Mouse (Mus musculus) adrenal gland (tissue): ENCODE data around the gene 4930442H23Rik.
"Not testable (repeated sequence)": the region's sequence is repeated elsewhere in the genome, so short reads cannot be mapped to it uniquely, and the experiment has no call there.

ENCODE experiments used
- intact Hi-C: fragments of 180-260 bp; cut with DNase I; formaldehyde crosslinking; loops from one replicate; pipeline ENCODE4 v1.15.1; 2025
- long read RNA-seq, 2 experiments: library from polyadenylated mRNA; unstranded; transcript quantifications; one replicate each; pipeline ENCODE4 v2.0.0; 2020; ENCODE audit warnings: borderline replicate concordance in 1 of 2; ENCODE audit not compliant: insufficient replicate concordance in 1 of 2

Gene 4930442H23Rik
- long read RNA-seq, experiment 1, result 0 reads
- long read RNA-seq, experiment 2, result 0 reads

DNA sequence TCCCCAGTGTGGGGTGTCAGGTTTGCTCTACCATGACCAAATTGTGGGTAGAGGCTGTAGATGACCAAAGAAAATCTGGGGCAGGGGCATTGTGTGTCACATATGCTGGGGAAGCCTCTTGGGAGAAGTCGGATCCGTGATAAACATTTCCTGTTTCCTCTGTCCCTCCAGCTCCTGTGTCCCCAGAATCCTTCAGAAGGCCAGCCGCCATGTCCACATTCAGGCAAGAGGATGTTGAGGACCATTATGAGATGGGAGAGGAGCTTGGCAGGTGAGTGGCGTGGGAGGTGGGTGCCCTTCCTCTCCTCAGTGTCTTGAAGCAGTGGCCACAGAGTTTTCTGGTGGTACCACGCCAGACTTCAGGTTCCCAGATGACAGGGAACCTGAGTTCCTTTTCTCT, at the start of gene 4930442H23Rik:
Gene 4930442H23Rik (minus strand): TSS at position 45 of the 400 bp plus-strand sequence.
- intact Hi-C loops, result no loop called here

DNA sequence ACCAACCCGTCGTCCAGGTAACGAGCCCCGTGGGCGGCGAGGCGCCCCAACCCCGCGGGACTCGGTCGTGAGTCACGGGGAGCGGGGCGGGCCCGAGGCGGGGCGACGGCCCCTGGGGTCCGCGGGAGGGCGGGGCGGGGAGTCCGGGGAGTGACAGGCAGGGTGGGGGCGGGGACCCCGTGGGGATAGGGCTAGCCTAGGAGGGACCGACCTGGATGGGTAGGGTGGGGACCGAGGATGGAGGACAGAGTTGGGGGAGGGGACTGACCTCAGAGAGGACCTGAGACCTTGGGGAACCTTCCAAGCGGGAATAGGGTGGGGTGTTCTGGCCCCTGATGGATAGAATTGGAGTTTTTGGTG, 49.6 kb upstream of the 4930442H23Rik start:
- intact Hi-C loops, result loop anchor here (5.0 kb wide), 1 partner anchor 36 kb away; no protein-coding TSS in a partner anchor

DNA sequence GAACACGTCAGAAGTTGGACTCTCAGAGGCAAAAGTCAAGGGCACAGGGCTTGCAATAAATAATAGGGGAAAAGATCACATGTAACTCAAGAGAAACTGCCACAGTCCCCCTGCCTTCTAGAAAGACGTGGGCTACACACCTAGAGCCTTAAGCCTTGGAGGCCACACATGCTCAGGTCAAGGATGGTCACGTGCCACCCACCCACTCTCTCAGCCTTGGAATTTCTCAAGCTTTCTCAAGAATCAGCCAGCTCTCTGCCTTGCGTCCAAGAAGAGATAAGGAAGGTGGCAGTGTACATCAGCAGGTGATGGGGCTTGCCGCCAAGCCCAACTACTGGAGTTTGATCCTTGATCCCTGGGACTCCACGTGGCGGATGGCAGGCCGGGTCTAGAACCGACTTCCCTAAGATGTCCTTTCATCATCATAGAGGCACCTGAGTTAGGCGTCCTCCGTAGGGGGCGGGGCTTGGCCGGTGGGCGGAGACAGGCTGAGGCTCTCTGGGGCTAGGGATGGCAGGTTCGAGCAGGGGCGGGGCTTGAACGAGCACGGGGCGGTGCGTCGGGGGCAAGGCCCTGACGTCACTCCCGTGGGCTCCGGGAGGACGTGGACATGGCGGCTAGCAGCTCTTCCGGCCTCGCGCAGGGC, 49.1 kb upstream of the 4930442H23Rik start, which contains the start of gene Zfr2:
Gene Zfr2 (plus strand): TSS at position 576 of the 646 bp plus-strand sequence.
- intact Hi-C loops, result loop anchor here (5.0 kb wide), 1 partner anchor 35 kb away; no protein-coding TSS in a partner anchor

DNA sequence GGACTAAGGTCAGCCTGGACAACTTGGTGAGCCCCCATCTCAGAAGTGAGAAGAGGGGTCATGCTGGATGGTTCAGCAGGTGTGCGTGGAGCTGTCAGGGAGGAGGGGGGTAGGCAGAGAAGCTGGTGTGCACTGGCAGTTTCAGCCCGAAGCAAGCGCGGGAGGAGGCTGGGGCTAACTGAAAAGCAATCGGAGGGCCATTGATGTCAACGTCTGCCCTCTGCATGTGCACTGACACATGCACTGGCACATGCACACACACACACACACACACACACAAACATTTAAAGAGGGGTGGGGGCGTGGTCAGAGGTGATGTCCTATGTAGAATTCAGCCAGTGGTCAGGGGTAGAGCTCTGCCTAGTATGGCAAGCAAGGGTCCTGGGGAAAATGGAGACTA, 47.8 kb upstream of the 4930442H23Rik start:
- intact Hi-C loops, result loop anchor here (5.0 kb wide), 1 partner anchor 34 kb away; no protein-coding TSS in a partner anchor

DNA sequence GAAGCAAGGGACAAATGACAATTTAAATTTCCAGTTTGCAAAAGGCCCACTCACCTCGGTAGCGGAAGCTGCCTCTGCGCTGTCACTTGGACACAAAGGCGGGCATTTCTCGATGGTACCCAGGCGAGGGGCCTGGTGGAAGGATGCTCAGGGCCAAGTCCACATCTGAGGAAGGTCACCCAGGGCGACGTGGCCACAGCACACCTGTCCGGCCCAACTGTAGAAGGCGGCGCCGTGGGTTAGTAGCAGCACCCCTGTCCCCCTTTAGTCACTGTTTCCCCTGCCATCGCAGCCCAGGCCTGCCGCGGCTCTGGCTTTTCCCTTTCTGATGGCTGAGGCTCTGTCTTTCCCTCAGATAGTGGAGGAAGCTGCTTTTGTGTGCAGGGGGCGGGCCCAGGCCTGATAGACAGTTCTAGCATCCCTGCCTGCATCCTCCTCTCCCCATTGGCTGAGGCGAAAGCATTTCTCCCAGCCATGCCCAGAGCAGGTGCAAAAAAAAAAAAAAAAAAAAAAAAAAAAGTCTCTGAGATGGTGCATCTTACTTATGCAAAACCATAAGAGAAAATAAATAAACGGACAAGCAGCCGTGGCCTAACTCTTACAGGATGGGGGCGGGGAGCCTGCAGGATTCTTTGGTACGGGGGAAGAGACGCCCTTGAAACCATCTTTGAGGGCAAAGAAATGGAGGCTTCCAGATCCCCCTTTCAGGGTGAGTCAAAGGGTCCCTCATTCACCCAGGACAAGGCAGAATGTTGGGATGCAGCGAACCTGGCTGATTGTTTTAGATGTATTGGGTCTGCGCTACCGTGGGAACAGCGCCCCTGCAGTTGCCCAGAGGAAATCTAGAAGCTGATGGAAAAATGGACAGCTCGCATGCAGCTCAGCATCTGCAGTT, 47.0 kb upstream of the 4930442H23Rik start, which contains the start of gene Atcay:
Gene Atcay (minus strand): TSS at position 396 of the 895 bp plus-strand sequence.
- intact Hi-C loops, result loop anchor here (5.0 kb wide), 1 partner anchor 33 kb away; no protein-coding TSS in a partner anchor

DNA sequence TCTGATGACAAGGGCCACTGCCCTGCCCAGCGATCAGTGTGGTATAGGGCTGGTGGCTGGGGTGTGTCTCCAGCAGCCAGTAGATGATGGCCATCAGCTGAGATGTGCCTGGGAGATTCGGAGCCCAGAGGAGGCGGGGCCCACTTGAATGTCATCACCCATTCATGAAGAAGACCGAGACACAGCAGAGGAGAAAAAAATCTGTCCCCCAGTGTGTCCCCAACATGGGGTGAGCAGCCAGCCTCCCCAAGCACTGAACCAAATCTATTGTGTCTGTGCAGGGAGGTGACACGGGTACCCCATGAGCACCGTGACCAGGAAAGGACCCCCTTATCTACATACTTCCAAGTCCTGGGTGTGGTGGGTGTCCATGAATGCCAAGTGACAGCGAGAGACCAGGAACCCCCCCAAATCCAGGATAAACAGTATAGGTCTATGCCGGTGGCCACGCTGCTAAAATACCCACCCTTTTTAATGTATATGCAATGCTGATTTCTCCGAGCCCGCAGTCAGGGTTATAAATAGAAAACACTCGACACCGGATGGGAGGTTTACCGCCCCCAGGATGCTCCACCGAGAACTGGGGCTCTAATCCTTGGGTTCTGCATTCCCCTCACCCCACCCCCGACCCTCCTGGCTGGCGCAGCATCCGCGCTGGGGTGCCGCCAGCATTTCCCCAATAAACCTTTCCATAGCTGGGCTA, 46.2 kb upstream of the 4930442H23Rik start:
- intact Hi-C loops, result loop anchor here (5.0 kb wide), 1 partner anchor 33 kb away; no protein-coding TSS in a partner anchor

DNA sequence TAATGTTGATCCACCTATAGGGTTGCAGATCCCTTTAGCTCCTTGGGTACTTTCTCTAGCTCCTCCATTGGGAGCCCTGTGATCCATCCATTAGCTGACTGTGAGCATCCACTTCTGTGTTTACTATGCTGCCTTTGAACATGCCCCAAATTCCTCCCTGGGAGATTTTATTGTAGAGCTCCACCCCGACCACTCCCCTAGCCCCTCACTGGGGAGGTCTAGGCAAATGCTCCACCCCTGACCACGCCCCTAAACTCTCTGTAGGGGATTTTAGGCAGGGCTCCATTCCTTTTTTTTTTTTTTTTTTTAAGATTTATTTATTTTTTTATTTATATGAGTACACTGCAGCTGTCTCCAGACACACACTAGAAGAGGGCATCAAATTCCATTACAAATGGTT, 40.1 kb upstream of the 4930442H23Rik start:
- intact Hi-C loops, result not testable (repeated sequence)

DNA sequence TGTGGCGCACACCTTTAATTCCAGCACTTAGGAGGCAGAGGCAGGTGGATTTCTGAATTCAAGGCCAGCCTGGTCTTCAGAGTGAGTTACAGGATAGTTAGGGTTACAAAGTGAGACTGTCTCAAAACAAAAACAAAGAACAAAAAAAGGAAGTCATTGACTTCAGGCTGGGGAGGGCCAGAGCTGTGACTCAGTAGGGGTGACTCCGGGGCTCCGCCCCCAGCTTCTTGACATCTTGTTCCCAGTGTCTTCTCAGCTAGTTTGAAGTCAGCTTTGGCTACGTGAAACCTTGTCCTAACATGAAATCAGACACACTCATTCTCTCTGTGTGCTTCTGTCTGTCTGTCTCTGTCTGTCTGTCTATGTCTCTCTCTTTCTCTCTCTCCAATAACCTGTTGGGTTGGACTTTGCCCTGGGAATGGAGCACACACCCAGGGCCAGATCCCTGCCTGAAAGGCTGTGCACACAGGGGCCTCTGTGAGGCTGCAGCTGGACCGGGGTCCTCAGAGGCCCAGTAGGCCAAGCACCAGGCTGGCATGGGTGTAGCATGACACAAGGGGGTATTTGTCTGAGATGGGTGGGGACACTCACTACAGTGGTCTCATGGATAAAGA, 37.9 kb upstream of the 4930442H23Rik start:
- intact Hi-C loops, result no loop called here

DNA sequence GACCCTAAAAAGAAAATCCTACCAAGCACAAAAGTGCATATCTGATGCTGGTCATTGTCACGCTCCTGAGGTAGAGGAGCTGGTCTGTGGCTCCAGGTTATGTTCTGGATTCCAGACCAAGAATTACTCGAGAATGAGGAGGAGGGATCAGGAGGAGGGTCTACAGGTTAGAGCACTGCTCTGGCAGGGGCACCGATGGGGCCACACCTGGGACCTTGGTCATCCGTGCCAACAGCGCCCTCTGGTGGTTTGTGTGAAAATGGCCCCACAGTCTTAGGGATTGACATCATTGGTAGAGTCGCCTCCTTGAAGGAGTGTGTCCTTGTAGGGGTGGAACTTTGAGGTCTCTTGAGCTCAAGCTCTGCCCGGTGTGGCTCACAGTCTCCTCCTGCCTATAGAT, 34.3 kb upstream of the 4930442H23Rik start:
- intact Hi-C loops, result loop anchor here (2.0 to 10.0 kb wide), 2 partner anchors 23 to 237 kb away; partner anchors contain the start of gene Nfic

DNA sequence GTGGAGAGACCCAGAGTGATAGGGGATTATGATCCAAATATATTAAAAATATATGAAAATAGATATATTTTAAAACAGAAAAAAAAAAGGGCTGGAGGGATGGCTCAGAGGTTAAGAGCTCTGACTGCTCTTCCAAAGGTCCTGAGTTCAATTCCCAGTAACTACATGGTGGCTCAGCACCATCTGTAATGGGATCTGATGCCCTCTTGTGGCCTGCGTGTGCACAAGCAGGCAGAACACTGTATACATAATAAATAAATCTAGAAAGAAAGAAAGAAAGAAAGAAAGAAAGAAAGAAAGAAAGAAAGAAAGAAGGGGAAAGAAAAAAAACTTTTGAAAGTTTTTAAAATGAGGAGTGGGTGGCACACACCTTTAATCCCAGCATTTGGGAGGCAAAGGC, 33.6 kb upstream of the 4930442H23Rik start:
- intact Hi-C loops, result loop anchor here (10.0 kb wide), 1 partner anchor 238 kb away; the partner anchor contains the start of gene Nfic

DNA sequence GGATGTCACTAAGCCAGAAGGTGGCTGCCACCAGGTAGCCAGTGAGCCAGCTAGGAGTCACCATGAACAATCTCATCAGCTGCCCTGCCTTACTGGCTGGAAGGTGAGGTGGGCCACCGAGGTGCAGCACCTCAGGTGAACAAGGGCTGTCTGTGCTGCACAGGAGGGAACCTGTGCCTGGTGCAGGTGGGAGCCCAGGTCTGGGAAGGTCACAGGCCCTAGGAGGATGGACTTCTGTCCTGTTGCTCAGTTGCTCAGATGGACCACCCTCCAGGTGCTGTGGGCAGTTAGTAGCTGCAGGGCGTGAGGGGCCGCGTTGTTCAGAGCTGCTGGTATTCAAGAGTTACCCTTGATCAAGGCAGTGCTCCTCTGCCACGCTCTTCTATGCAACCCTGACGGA, 33.2 kb upstream of the 4930442H23Rik start:
- intact Hi-C loops, result loop anchor here (10.0 kb wide), 1 partner anchor 238 kb away; the partner anchor contains the start of gene Nfic

DNA sequence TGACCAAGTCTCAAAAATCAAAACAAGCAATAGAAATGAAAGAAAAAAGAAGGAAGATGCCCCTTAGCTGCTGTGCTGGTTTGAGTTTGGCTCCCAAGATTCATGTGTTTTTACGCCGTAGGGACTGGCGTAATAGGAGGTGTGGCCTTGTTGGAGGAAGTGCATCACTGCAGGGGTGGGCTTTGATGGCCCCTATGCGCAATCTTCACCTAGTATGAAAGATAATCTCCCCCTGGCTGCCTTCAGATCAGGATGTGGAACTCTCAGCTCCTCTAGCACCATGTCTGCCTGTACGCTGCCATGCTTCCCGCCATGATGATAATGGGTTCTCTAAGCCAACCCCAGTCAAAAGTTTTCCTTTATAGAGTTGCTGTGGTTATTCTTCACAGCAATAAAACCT, 32.6 kb upstream of the 4930442H23Rik start:
- intact Hi-C loops, result loop anchor here (10.0 kb wide), 1 partner anchor 239 kb away; the partner anchor contains the start of gene Nfic

DNA sequence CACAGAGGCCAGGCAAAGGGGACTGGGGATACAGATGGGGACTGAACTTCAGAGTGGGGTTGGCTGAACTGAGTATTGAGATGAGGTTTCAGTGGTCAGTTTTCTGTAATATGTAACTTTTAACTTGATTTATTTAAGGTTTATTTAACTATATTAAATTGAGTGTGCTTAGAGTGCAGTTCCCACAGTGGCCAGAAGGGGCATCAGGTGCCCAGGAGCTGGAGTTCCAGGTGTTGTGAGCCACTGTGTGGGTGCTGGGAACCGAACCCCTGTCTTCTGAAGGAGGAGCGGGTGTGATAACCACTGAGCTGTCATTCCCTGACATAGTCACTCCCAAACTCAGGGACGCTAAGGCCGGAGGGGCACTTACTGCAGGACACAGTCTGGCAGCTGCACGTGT, 26.5 kb upstream of the 4930442H23Rik start:
- intact Hi-C loops, result loop anchor here (10.0 kb wide), 1 partner anchor 245 kb away; the partner anchor contains the start of gene Nfic

DNA sequence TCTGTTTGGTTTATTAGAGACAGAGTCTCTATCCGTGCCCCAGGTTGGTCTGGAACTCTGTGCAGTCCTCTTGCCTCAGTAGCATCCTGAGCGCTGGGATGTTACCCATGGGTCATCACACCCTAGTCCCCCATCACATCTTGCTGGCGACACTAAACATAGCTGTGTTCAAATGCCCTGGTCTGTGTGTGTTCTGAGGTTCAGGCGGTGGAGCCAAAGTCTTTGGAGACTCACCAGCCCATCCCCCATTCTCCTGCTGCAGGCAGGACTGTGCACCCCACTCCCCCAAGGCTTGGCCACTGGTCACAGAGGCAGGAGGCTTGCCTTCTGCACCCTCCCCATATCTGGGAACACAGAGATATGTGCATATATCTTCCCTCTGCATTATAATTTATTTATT, 20.5 kb upstream of the 4930442H23Rik start:
- intact Hi-C loops, result no loop called here

DNA sequence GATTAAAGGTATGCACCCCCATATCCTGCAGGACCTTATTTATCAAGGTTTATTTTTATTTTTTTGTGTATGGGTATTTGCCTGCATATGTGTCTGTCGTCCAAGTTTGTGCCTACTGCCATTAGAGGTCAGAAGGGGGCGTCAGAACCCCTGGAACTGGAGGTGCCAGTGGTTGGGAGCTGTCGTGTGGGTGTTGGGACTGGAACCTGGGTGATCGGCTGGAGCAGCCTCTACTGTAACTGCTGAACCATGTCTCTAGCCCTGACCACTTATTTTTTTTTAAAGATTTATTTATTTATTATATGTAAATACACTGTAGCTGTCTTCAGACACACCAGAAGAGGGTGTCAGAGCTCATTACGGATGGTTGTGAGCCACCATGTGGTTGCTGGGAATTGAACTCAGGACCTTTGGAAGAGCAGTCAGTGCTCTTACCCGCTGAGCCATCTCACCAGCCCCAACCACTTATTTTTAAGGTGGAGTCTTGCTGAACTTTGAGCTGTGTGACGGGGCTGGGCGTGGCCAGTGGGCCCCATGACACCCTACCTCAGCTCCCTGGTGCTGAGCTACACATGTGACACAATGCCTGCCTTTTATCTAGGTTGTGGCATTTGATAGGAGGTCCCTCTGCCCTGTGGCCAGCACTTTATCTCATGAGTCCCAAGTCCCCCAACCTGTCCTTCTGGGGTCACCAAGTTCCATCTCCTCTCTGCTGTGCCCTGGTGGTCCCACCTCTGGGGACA, 19.5 kb upstream of the 4930442H23Rik start:
- intact Hi-C loops, result no loop called here

DNA sequence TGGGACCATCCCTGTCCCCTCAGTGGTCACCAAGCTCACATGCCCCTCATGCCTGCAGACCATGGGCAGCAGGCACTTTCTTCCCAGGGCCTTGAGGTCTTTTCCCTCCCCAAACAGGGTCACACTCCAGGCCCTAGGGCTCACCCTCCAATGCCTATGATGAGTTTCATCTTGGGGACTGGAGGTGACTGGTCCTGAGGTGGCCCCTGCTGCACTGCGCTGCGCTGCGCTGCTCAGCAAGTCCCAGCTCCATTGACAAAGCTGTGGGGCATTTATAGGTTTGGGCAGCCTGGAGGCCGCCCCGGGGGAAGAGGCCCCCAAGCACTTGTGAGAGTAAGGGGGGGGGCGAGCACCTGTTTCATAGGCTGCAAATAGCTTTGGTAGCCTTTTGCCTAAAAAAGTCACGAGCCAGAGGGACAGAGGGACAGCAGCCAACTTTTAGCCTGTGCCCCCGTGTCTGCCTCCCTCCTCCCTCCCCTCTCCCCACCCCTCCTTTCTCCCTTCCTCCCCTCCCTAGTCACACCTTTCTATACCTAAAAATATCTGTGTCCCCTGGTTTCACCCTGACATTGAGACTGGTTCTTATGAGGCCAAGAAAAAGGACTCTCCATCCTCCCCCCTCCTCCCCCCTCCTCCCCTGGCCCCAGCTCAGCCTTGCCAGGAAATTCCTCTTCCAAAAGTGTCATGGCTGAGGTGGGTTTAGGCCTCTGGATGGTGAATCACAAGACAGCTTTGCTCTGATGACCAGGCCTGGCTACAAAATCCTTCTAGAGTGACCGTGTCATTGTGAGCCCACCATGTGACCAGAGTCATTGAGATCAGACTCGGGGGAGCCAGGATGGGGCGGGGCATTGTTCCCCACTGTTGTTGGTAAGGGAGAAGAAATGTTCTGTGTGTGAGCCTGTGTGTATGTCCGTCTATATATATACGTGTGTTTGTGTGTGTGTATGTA, 18.4 kb upstream of the 4930442H23Rik start, which contains the start of gene Nmrk2:
Gene Nmrk2 (minus strand): TSS at position 245 of the 952 bp plus-strand sequence.
- intact Hi-C loops, result no loop called here

DNA sequence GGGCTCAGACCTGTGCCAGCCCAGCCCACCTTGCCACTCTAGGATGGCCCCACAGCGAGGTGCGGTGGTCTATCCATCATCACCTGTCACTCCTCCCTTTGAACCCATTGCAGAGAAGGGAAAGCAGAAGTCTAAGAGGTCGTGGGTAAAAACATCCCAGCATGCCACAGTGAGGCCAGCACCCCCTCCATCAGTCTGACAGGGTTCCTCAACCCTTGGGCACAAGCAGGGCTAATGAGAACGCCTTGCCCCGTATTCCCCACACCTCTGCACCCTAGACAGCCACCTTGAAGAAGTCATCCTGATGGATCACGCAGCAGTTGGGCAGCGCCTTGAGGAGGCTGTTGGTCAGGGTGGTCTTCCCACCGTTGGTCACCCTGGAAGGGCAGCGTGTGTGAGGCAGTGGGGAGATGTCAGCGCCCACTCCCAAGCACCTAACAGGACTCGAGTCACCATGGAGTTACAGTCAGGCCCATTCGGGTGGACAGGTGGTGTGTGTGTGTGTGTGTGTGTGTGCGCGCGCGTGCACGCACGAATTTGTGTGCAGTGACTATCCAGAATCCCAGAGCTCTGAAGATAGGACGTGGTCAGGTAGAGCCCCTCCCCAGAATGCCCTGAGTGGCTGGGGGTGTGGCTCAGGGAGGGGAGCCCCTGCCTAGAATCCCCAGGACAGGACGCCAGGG, 17.1 kb upstream of the 4930442H23Rik start:
- intact Hi-C loops, result no loop called here

DNA sequence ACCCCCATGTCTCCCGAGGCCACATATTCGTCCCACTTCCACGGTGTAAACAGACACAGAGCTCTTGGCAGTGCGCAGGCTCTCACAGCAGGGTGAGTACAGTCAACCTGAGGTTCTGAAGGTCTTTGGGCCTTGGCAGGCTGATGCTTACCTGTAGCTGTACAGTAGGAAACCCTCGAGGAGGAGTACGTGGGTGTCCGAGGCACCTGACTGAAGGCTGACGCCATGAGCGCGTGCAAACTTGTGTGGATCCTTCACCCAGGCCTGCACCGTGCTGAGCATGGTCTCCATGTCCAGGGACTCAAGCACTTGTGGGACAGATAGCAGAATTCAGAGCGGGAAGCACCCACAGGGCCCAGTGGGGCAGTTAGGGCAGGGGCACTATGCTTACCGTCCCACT, 16.5 kb upstream of the 4930442H23Rik start:
- intact Hi-C loops, result no loop called here
